Mouse (Mus musculus) ES-E14 (cell line): ENCODE measurements around the gene Oas1g. TPM values are rescaled to one million over a fixed set of nuclear protein-coding genes. Genes with fewer than 3 reads are reported as not detected.
"Not testable (repeated sequence)": the region's sequence is repeated elsewhere in the genome, so short reads cannot be mapped to it uniquely, and the experiment has no call there.

Experiments used
- DNase-seq: peaks from one replicate; pipeline ENCODE4 v3.0.0-alpha.2; 2013; ENCODE audit warnings: low read depth, low spot score
- H3K27ac ChIP-seq: 2 replicates; pipeline ENCODE4 v1.5.1; 2012; ENCODE audit warnings: low read depth, mild to moderate bottlenecking, low read length, moderate library complexity, mixed read lengths; ENCODE audit not compliant: poor library complexity, insufficient read depth, severe bottlenecking
- H3K36me3 ChIP-seq: 2 replicates; pipeline ENCODE4 v1.6.1; 2012; ENCODE audit warnings: mild to moderate bottlenecking, low read length, moderate library complexity, mixed read lengths; ENCODE audit not compliant: control insufficient read depth, poor library complexity, insufficient read depth, severe bottlenecking
- H3K4me1 ChIP-seq, 2 experiments: fragments of 150-350 bp in 1 of 2; sonication (generic) in 1 of 2; 2 replicates each; pipeline ENCODE4 v1.6.1; 2012; ENCODE audit warnings: low read length in 2 of 2, mild to moderate bottlenecking in 1 of 2, mixed read lengths in 1 of 2; ENCODE audit not compliant: control insufficient read depth in 2 of 2, insufficient read depth in 2 of 2, poor library complexity in 1 of 2
- H3K4me3 ChIP-seq, 2 experiments: fragments of 150-350 bp in 1 of 2; sonication (generic) in 1 of 2; 2 replicates each; pipeline ENCODE4 v1.5.1; 2012; ENCODE audit warnings: low read length in 2 of 2, low read depth in 1 of 2, mild to moderate bottlenecking in 1 of 2, mixed read lengths in 1 of 2; ENCODE audit not compliant: insufficient read depth in 1 of 2, poor library complexity in 1 of 2, severe bottlenecking in 1 of 2
- H3K9ac ChIP-seq: 2 replicates; pipeline ENCODE4 v1.6.1; 2012; ENCODE audit warnings: low read depth, mild to moderate bottlenecking, low read length, mixed read lengths; ENCODE audit not compliant: poor library complexity, insufficient read depth, severe bottlenecking
- H3K9me3 ChIP-seq: fragments of 150-350 bp; sonication (generic); 2 replicates; pipeline ENCODE4 v1.6.1; 2012; ENCODE audit warnings: low read depth, mild to moderate bottlenecking, low read length; ENCODE audit not compliant: control insufficient read depth, insufficient read depth
- CHD2 ChIP-seq: IDR thresholded peaks from 2 replicates; pipeline ENCODE4 v1.6.1; 2014; ENCODE audit warnings: mild to moderate bottlenecking, low read depth, low read length, inconsistent platforms
- HCFC1 ChIP-seq: IDR thresholded peaks from 2 replicates; pipeline ENCODE4 v1.6.1; 2012; ENCODE audit warnings: low read length, inconsistent platforms, borderline replicate concordance; ENCODE audit not compliant: insufficient read depth
- MAFK ChIP-seq: IDR thresholded peaks from 2 replicates; pipeline ENCODE4 v1.6.1; 2014; ENCODE audit warnings: mild to moderate bottlenecking, low read depth, low read length, inconsistent platforms; ENCODE audit not compliant: insufficient read depth
- ZC3H11A ChIP-seq: IDR thresholded peaks from 2 replicates; pipeline ENCODE4 v1.6.1; 2012; ENCODE audit warnings: low read depth, mild to moderate bottlenecking, inconsistent platforms, low read length, borderline replicate concordance
- ZNF384 ChIP-seq: IDR thresholded peaks from 2 replicates; pipeline ENCODE4 v1.6.1; 2012; ENCODE audit warnings: low read depth, low read length, inconsistent platforms
- in situ Hi-C, 2 experiments: fragments of 600-800 bp; cut with MboI; formaldehyde crosslinking; loops; one replicate each; pipeline ENCODE4 v1.15.1; 2025; ENCODE audit warnings: low sequenced_read_pairs in 2 of 2, inconsistent platforms in 1 of 2; ENCODE audit not compliant: unreplicated experiment in 2 of 2
- total RNA-seq: library from RNA; depleted of rRNA; stranded (reverse); fragments of 300-350 nt; gene quantifications from 2 replicates; pipeline ENCODE4 v1.2.3, GENCODE M21; 2012

Oas1g gene
- total RNA-seq, 1 experiment: 9.1 TPM

- peaks cover 4% of the 10 kb centered on the region; the same call in 1 of the 2 replicates for H3K36me3 ChIP-seq
- no peak for DNase-seq
- no peak for TF ChIP-seq ZC3H11A
- TF ChIP-seq CHD2: no peak
- no peak for TF ChIP-seq ZNF384
- no peak for TF ChIP-seq MAFK
- no peak for TF ChIP-seq HCFC1
- no peaks in the 10 kb centered on the region for H3K9me3 ChIP-seq
- H3K9ac ChIP-seq: no peak overlapping the region
- H3K27ac ChIP-seq: no peak overlapping the region
- H3K4me3 ChIP-seq: no peak overlapping the region
- in situ Hi-C loops: no loop called here
- H3K4me1 ChIP-seq: peaks cover 0 to 2% of the 10 kb centered on the region in 2 experiments; a peak in 1 of 4 replicates
These were observed 14.6 kb upstream of the Oas1g start for GRCm38 (mm10) chr5:120902056-120902455.

- in situ Hi-C loops: no loop called here
- Histone ChIP-seq H3K4me1 (no peaks in the 10 kb centered on the region), H3K9ac (no peak overlapping the region), H3K27ac (no peak overlapping the region), H3K9me3 (no peaks in the 10 kb centered on the region), H3K36me3 (peaks cover 4% of the 10 kb centered on the region), H3K4me3 (no peak overlapping the region)
- no peak for DNase-seq
- TF ChIP-seq HCFC1 (no peak), MAFK (no peak), ZC3H11A (no peak)
These were observed 13.3 kb upstream of the Oas1g start for GRCm38 (mm10) chr5:120900666-120901065.

- H3K36me3 ChIP-seq: peaks cover 4% of the 10 kb centered on the region
These were observed 11.3 kb upstream of the Oas1g start for GRCm38 (mm10) chr5:120898726-120899125.

GRCm38 (mm10) chr5:120898307-120898706 lies 10.9 kb upstream of the Oas1g start:
- TF ChIP-seq ZC3H11A (no peak), CHD2 (no peak), ZNF384 (no peak), MAFK (no peak), HCFC1 (no peak)
- Histone ChIP-seq H3K9ac (no peak overlapping the region), H3K27ac (no peak overlapping the region), H3K9me3 (no peaks in the 10 kb centered on the region), H3K4me1 (peaks cover 0 to 5% of the 10 kb centered on the region in 2 experiments; a peak in 2 of 4 replicates), H3K4me3 (no peak overlapping the region), H3K36me3 (peaks cover 4% of the 10 kb centered on the region)
- DNase-seq: no peak
- in situ Hi-C loops: no loop called here

More at GRCm38 (mm10) chr5:120898726-120899125, 11.3 kb upstream of the Oas1g start:
- no peak overlapping the region for H3K27ac ChIP-seq
- in situ Hi-C loops: no loop called here
- peaks cover 0 to 5% of the 10 kb centered on the region in 2 experiments; a peak in 2 of 4 replicates for H3K4me1 ChIP-seq
- H3K4me3 ChIP-seq: no peak overlapping the region
- no peak overlapping the region for H3K9ac ChIP-seq
- TF ChIP-seq CHD2 (no peak), HCFC1 (no peak), ZNF384 (no peak)
- H3K9me3 ChIP-seq: no peaks in the 10 kb centered on the region
- no peak for DNase-seq

- Histone ChIP-seq H3K4me3 (no peak overlapping the region), H3K27ac (peak overlapping the region; percentile 84), H3K36me3 (peaks cover 8% of the 10 kb centered on the region), H3K9me3 (no peaks in the 10 kb centered on the region), H3K4me1 (peaks cover 0 to 5% of the 10 kb centered on the region in 2 experiments; a peak in 2 of 4 replicates), H3K9ac (peak overlapping the region; percentile 18; the same call in 1 of the 2 replicates)
- no peak for TF ChIP-seq ZNF384
- no peak for TF ChIP-seq ZC3H11A
- TF ChIP-seq MAFK: no peak
- TF ChIP-seq HCFC1: no peak
- TF ChIP-seq CHD2: no peak
- DNase-seq: no peak
- in situ Hi-C loops: no loop called here
These were observed 8.0 kb upstream of the Oas1g start for GRCm38 (mm10) chr5:120895231-120895900.

GRCm38 (mm10) chr5:120894692-120895091 lies 7.3 kb upstream of the Oas1g start:
- H3K4me3 ChIP-seq, in situ Hi-C loops, H3K4me1 ChIP-seq, H3K9ac ChIP-seq, H3K36me3 ChIP-seq, DNase-seq, H3K9me3 ChIP-seq: not testable (repeated sequence)
- H3K27ac ChIP-seq: peak overlapping the region; percentile 86; the same call in 1 of the 2 replicates

GRCm38 (mm10) chr5:120893866-120894265 lies 6.5 kb upstream of the Oas1g start:
- H3K9ac ChIP-seq, DNase-seq, H3K36me3 ChIP-seq, in situ Hi-C loops, H3K9me3 ChIP-seq, H3K4me3 ChIP-seq, H3K4me1 ChIP-seq: not testable (repeated sequence)
- peak overlapping the region; percentile 86 for H3K27ac ChIP-seq
